Mouse (Mus musculus) midbrain, embryonic 11.5 days (tissue): ENCODE data around the gene Sptbn1. TPM values are rescaled to one million over a fixed set of nuclear protein-coding genes. Genes with fewer than 3 reads are reported as not detected.
A peak's percentile ranks its signal among the peaks of the same experiment; 100 is the strongest.

Experiments used
- ATAC-seq: fragments of 200-750 bp; cut with Nextera tagmentation; 2 replicates; pipeline ENCODE4 v1.8.0; 2017; ENCODE audit warnings: moderate TSS enrichment, moderate library complexity; ENCODE audit not compliant: low FRiP score
- DNase-seq: peaks from one replicate; pipeline ENCODE4 v3.0.0; 2015; ENCODE audit warnings: low spot score; ENCODE audit errors: missing footprints
- H3K27ac ChIP-seq: fragments of 300-500 bp; sonication (generic); 2 replicates; pipeline ENCODE4 v1.5.1; 2014; ENCODE audit warnings: low read depth, low read length
- H3K27me3 ChIP-seq: fragments of 300-500 bp; sonication (generic); 2 replicates; pipeline ENCODE4 v1.6.1; 2014; ENCODE audit warnings: mild to moderate bottlenecking, low read length, moderate library complexity, mixed read lengths; ENCODE audit not compliant: control insufficient read depth, insufficient read depth
- H3K36me3 ChIP-seq: fragments of 300-500 bp; sonication (generic); 2 replicates; pipeline ENCODE4 v1.6.1; 2014; ENCODE audit warnings: mild to moderate bottlenecking, low read length, moderate library complexity, mixed read lengths; ENCODE audit not compliant: control insufficient read depth, insufficient read depth
- H3K4me1 ChIP-seq: fragments of 300-500 bp; sonication (generic); 2 replicates; pipeline ENCODE4 v1.6.1; 2014; ENCODE audit warnings: low read length; ENCODE audit not compliant: control insufficient read depth, insufficient read depth
- H3K4me2 ChIP-seq: fragments of 300-500 bp; sonication (generic); 2 replicates; pipeline ENCODE4 v1.6.1; 2014; ENCODE audit warnings: mild to moderate bottlenecking, moderate library complexity
- H3K4me3 ChIP-seq: fragments of 300-500 bp; sonication (generic); 2 replicates; pipeline ENCODE4 v1.5.1; 2014; ENCODE audit warnings: low read depth, low read length
- H3K9ac ChIP-seq: fragments of 300-500 bp; sonication (generic); 2 replicates; pipeline ENCODE4 v1.6.1; 2014; ENCODE audit warnings: low read length
- H3K9me3 ChIP-seq: fragments of 300-500 bp; sonication (generic); 2 replicates; pipeline ENCODE4 v1.6.1; 2016; ENCODE audit warnings: low read length; ENCODE audit not compliant: control insufficient read depth
- WGBS: fragments of 180-500 bp; shearing (Covaris S2); extraction: QIAGEN DNeasy Blood & Tissue Kit; methylation state at CpG from one replicate; pipeline ENCODE4 v1.1.7; 2014; 5-methylcytosine and 5-hydroxymethylcytosine counted together
- polyA plus RNA-seq: library from polyadenylated mRNA; unstranded; fragments of >200 nt; fragmentation: Nextera tagmentation; extraction: Ambion mirVana; gene quantifications from 2 replicates; pipeline ENCODE4 v1.2.1, GENCODE M21; 2014

The Sptbn1 gene
- 85.8 and 86.2 TPM in 2 replicates for polyA plus RNA-seq

DNA sequence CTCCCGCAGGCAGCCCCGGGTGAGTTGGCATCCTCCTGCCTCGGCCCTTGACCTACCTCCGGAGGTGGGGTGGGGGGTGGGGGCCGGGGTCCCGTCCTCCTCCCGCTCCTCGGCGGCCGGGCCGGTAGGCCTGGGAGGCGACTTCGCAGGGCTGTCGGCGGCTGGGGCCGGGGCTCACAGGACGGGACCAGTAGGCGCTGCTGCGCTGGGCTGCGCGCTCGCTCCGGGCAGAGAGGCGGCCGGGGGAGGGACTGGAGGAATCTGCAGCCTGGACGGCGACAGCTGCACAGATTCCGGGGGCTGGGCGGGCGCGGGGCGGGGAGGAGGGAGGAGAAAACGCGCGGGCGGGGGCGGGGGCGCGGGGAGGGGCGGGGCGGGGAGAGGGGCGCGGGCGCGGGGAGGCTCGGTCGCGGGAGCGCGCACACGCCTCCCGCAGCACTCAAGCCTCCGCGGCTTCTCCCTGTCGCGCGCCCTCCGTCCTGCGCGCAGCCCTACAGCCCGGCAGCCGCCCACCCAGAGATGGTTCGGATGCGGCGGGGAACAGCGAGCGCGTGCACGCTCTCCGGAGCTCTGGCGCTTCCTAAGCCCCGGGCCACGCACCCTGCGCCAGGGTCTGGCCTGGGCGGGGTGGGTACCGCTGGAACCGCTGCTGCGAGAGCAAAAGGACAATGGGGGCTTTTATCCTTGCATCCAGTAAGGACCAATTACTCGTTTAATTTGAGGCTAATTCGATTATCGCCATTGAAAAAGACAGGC, at the start of gene Sptbn1:
Gene Sptbn1 (minus strand): TSS at position 284 of the 756 bp plus-strand sequence.
- under 1% methylated on average over 51 of the region's 81 CpGs for WGBS
- Histone ChIP-seq H3K36me3 (no peaks in the 10 kb centered on the region), H3K27me3 (no peaks in the 10 kb centered on the region), H3K27ac (peak within 1 kb of the TSS; percentile 74), H3K4me1 (peaks cover 6% of the 10 kb centered on the region; the same call in 1 of the 2 replicates), H3K4me2 (peak within 1 kb of the TSS; percentile 79), H3K4me3 (peak within 1 kb of the TSS; percentile 88), H3K9me3 (no peaks in the 10 kb centered on the region), H3K9ac (peak within 1 kb of the TSS; percentile 82)
- DNase-seq (peak; percentile 98), ATAC-seq (peak; percentile 97)

DNA sequence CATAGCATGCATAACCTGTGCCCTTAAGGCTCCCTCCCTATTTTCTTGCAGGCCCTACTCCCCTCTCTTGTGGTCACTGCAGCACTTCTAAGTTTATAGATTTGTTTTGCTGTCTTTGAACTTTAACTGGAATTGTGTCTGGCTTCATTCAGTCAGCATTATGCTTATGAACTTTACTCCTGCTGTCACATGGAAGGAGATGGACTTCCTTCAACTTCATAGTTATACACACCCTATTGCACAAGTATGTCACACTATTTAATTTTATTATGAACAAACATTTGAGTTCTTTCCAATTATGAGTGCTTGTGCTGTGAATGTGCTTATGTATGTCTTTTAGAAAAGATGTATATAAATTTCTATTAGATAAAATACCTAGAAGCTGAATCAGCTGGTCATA, 26.3 kb upstream of the Sptbn1 start:
- no peak overlapping the region for H3K27ac ChIP-seq
- ATAC-seq (no peak), DNase-seq (no peak)
- no peak overlapping the region for H3K4me2 ChIP-seq
- no peak overlapping the region for H3K4me3 ChIP-seq
- H3K9me3 ChIP-seq = no peaks in the 10 kb centered on the region
- no peak overlapping the region for H3K9ac ChIP-seq
- H3K27me3 ChIP-seq = no peaks in the 10 kb centered on the region
- peaks cover 3% of the 10 kb centered on the region; the same call in 1 of the 2 replicates for H3K4me1 ChIP-seq
- H3K36me3 ChIP-seq = no peaks in the 10 kb centered on the region

DNA sequence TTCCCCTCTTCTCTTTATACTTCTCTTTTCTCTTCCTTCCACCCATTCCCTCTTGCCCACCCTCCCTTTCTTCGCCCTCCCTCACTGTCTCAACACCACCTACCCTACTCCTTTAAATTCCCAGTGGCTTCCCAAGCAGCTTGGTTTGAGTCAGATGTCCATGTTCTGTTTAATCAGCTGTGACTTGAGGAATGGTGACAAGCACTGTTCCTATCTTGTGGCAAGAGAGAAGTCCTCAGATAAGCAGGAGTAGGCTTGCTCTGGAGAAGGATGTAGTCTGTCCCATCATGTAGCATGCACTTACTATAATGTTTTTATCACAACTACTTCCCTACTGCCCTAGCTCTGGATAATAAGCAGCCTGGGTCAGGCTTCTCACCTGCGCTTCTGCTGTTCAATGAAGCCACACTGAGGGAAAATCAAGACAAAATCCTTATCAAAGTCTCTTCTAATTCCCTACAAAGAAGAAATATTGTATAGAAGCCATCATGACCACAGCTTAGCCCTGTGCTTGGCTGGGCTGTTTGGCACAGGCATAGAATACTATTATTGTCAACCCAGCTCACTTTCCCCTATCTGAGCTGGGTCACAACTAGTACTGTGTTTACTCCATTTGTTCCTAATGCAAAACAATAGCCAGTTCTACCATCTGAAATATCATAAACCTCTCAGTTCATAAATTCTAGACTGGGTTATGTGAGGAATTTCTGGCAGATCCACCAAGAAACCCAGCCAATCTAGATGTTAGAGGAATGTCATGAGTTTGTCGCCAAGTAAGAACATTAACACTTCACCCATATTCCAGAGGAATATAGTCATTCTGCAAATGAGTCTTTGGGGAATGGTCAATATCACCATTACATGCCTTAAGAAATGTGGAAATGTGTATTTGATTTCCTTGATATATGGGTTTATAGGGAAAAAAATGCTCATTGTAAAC, 24.5 kb upstream of the Sptbn1 start:
- 87% methylated on average over 3 of the region's 3 CpGs for WGBS

DNA sequence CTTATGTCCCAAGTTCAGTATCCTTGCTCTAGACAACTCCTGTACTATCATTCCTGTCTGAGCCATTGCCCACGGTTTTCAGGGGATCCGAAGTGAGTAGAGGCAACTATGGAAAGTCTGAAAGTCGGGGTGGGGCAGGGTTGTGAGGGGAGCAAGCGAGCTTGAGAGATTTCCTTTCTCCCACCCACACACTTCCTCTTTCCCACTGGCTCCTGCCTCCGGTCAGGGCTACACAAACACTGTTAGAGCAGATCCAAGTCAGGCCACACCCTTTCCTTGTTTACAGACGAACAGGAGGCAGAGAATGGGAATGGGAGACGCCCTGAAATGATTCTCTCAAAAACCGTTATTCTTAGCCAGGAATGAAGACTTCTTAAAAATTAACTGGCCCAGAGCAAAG, 23.2 kb upstream of the Sptbn1 start:
- Histone ChIP-seq H3K27me3 (no peaks in the 10 kb centered on the region), H3K4me2 (no peak overlapping the region), H3K36me3 (no peaks in the 10 kb centered on the region), H3K27ac (no peak overlapping the region), H3K4me3 (no peak overlapping the region), H3K4me1 (peaks cover 3% of the 10 kb centered on the region; the same call in 1 of the 2 replicates), H3K9me3 (no peaks in the 10 kb centered on the region), H3K9ac (no peak overlapping the region)
- DNase-seq (no peak), ATAC-seq (no peak)
- WGBS = 65% methylated on average over 8 of the region's 8 CpGs

More for the DNA sequence above, 24.5 kb upstream of the Sptbn1 start:
- no peaks in the 10 kb centered on the region for H3K27me3 ChIP-seq
- no peak overlapping the region for H3K27ac ChIP-seq
- H3K4me3 ChIP-seq = no peak overlapping the region
- no peak overlapping the region for H3K9ac ChIP-seq
- no peaks in the 10 kb centered on the region for H3K36me3 ChIP-seq
- DNase-seq = no peak
- H3K9me3 ChIP-seq = no peaks in the 10 kb centered on the region
- H3K4me2 ChIP-seq = no peak overlapping the region
- peaks cover 3% of the 10 kb centered on the region; the same call in 1 of the 2 replicates for H3K4me1 ChIP-seq
- ATAC-seq = no peak

DNA sequence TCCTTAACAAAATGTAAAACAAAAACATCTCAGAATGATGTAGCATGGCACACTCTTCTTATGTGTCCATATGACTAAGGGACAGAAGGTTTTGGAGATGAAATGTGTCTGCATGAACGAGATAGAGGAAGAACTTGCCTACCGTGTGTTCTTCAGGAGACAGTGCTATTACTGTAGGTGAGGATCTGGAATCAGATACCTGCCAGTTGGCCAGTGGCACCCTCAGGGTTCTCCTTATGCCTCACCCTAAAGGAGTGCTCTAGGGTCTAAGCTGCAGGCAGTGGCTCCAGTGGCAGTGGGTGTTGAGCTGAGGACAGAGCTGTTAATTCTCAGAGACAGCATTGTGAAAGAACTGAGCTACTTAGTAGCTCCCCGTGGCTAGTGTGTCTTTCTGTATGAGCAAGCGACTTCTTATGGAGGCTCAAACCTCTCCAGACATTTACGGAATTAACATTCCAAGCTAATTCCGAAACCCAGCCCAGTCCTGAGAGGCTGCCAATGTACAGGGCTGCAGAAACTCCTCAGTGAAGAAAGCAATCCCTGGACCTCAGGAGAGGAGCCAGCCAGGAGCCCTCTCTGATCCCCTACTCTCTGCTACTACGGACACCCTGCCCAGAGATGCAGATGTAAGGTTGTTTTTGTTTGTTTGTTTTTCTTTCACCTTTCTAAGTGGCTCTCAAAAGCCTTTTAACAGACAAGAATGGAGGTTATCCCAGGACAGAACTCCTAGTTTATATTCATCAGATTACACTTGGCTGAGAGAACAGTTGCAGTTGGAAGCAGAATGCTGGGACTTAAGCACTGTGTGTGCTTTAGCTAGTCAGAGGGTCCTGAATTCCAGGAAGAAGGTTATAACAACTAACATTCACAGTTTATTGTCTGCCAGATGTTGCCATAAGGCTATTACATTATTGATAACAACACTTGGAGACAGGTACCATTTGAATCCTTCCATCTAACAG, 21.8 kb upstream of the Sptbn1 start:
- DNase-seq (peak; percentile 44), ATAC-seq (no peak)
- no peaks in the 10 kb centered on the region for H3K36me3 ChIP-seq
- H3K4me1 ChIP-seq = peaks cover 3% of the 10 kb centered on the region; the same call in 1 of the 2 replicates
- H3K9ac ChIP-seq = no peak overlapping the region
- WGBS = 47% methylated on average over 7 of the region's 7 CpGs
- no peak overlapping the region for H3K4me2 ChIP-seq
- no peak overlapping the region for H3K27ac ChIP-seq
- no peaks in the 10 kb centered on the region for H3K9me3 ChIP-seq
- H3K4me3 ChIP-seq = no peak overlapping the region
- H3K27me3 ChIP-seq = no peaks in the 10 kb centered on the region

DNA sequence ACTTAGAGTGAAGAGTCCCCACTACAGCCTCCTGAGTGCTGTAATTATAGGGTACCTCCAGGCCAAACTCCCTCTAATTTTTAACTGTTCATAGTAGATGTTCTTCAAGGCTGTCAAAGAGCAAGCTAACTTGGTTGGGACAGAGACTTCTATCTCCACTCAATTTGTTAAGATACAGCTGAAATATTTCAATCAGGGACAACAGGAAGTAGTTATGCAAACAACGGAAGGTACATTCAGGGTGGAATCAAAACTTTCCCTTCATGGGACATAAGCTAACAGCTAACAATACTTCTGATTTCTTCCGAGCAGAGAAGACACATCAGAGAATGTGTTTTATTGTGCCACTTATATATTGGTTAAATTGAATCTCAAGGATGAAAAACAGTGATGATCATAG, 20.1 kb upstream of the Sptbn1 start:
- WGBS = 92% methylated on average over 2 of the region's 2 CpGs
- H3K9me3 ChIP-seq = no peaks in the 10 kb centered on the region
- H3K4me1 ChIP-seq = peaks cover 3% of the 10 kb centered on the region; the same call in 1 of the 2 replicates
- no peak overlapping the region for H3K9ac ChIP-seq
- no peaks in the 10 kb centered on the region for H3K36me3 ChIP-seq
- H3K4me2 ChIP-seq = no peak overlapping the region
- no peak overlapping the region for H3K27ac ChIP-seq
- ATAC-seq (no peak), DNase-seq (no peak)
- H3K27me3 ChIP-seq = no peaks in the 10 kb centered on the region
- no peak overlapping the region for H3K4me3 ChIP-seq

DNA sequence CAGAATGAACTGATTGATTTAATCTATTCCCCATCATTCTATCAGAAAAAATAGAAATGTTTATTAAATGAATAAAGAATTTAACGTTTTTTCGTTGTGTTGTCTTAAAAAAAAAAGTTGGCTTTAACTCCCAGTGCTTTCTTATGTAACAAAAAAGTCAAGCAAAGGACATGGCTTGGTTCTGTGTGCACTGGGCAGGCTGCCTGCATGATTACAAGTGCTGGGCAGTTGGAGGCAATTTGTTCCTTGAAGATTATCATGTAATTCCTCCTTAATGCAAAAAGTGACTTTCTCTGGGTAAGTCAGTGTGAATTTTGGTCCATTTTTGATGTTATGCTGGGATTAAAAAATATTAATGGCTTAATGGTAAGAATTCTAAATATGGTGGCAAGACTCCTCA, 15.7 kb upstream of the Sptbn1 start:
- H3K27ac ChIP-seq = no peak overlapping the region
- no peaks in the 10 kb centered on the region for H3K4me1 ChIP-seq
- ATAC-seq = no peak
- no peaks in the 10 kb centered on the region for H3K36me3 ChIP-seq
- no peak overlapping the region for H3K4me3 ChIP-seq
- H3K4me2 ChIP-seq = no peak overlapping the region
- no peaks in the 10 kb centered on the region for H3K27me3 ChIP-seq
- no peak for DNase-seq
- no peak overlapping the region for H3K9ac ChIP-seq
- WGBS = 65% methylated on average over 2 of the region's 2 CpGs
- H3K9me3 ChIP-seq = no peaks in the 10 kb centered on the region

DNA sequence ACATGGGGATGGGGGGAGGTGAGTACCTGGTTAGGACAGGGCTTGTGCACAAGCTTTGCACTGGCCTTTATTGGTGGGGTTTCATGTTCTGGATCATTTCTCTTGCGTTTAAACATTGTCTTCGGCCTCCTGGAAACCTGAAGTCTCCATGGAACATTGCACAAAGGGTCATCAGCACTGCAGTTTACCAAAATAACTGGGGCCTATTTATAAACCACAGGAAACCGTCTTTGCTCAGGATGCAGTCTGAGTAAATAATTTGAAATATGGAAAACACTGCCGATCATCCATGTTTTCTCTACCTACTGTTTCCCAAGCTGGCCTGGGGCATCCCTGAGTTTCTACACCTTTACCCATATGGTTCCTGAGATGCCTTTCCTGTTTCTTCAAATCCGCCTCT, 13.1 kb upstream of the Sptbn1 start:
- 82% methylated on average over 5 of the region's 5 CpGs for WGBS
- H3K4me1 ChIP-seq = no peaks in the 10 kb centered on the region
- H3K9me3 ChIP-seq = no peaks in the 10 kb centered on the region
- no peak overlapping the region for H3K9ac ChIP-seq
- DNase-seq (peak; percentile 62), ATAC-seq (no peak)
- no peak overlapping the region for H3K4me2 ChIP-seq
- no peak overlapping the region for H3K27ac ChIP-seq
- no peaks in the 10 kb centered on the region for H3K27me3 ChIP-seq
- H3K4me3 ChIP-seq = no peak overlapping the region
- H3K36me3 ChIP-seq = no peaks in the 10 kb centered on the region
